Mouse (Mus musculus): ENCODE results near the gene Tmem147.

The Tmem147 gene

GRCm38 (mm10) chr7:30728739-30729395 lies 473 bp downstream of the Tmem147 start:
- no peak for DNase-seq (ENCODE audit: low read depth in 1 of 2, low spot score in 2 of 2)

DNA sequence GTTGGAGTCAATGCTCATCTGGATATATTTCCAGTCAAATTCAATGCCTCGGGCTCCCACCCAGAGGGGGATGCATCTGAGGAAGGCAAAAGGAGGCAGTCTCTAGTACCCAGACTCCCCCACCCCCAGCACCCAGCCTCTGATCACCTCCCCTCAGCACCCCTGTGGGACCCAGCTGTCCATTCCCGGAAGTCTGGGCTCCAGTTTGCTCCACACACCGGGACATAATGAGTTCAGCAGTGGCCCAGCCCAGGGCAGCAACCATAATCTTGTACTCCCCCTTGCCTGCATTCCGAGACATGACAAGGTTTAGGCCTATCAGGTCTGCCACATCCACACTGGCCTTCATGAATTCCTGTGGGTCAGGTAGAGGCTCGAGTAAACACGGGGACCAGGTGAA lies 1.1 kb downstream of the Tmem147 start:
- no peak for DNase-seq (ENCODE audit: low read depth in 1 of 2, low spot score in 2 of 2)

DNA sequence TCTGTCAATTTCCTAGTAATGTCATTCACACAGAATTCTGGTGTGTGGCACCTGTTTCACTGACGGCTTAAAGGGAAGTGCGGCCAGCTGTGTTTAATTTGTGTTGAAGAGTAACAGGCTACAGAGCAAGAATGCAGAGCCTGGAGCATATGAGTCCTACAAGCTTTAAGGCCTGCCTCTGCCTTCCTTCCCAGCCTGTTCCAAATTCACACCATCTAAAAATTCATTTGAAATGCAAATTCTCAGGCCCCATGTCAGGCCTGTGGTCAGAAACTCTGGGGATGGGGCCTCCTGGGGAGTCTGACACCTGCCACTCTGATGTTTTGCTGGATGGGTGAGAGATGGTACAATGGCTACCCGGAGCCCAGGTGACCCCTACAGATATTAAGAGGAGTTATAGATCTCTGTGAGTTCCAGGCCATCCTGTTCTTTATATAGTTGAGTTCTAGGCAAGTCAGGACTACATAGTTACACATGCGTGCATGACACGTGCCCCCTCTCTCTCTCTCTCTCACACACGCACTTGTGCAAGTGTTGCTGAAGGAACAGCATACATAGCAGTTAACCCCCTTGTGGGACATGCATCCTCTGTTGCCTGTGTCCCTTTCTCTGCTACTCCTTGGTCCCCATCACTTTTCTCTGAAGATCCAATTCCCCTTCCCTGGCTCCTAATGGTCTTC lies 5.9 kb downstream of the Tmem147 start:
- no peak for DNase-seq (ENCODE audit: low read depth in 1 of 2, low spot score in 2 of 2)

DNA sequence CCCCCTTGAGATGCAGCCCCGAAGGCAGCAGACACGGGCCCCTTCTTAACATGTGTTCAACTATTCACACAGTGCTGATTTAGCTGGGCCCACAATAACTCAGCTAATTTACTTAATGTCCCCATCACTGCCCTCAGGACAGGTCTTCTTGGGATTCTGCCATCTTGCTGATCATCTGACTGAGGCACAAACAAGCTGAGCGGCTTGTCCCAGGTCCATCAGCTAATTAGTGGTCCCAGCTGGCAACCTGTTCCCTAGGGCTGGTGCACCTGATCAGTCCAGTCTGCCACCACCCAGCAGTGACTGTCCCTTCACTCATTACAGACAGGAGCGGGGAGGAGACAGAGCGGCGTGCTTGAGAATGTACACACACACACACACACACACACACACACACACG lies 8.1 kb downstream of the Tmem147 start:
- DNase-seq (ENCODE audit: low read depth in 1 of 2, low spot score in 2 of 2): no peak

GRCm38 (mm10) chr7:30719669-30720068 lies 9.7 kb downstream of the Tmem147 start:
- no peak for DNase-seq (ENCODE audit: low read depth in 1 of 2, low spot score in 2 of 2)

GRCm38 (mm10) chr7:30717716-30718046 lies 11.7 kb downstream of the Tmem147 start:
- DNase-seq (ENCODE audit: low read depth in 1 of 2, low spot score in 2 of 2): no peak

DNA sequence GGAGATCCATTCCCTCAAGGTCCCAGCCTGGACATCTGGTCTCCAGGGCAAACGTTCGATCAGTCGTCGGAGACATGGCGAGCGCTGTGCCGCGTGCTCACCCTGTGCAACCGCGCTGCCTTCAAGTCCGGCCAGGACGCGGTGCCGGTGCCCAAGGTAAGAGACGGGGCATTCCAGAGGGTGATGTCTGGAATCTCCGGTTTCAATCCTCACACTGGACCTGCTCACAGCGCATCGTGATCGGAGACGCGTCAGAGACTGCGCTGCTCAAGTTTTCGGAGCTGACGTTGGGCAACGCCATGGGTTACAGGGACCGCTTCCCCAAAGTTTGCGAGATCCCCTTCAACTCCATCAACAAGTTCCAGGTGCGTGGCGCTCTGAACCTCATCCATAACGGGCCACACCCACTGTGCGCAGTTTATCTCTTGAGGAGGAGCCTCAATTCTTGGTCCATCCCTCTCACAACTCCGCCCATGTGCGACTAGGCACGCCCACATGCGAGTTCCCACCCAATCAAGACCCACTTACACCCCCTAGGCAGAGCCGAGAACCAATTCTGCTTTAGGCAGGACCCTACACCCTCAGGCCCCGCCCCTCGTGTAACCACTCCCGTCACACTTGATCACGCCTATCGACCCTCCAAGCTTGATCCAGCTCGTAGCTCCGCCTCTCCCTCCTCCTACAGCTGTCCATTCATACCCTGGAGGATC lies 12.2 kb downstream of the Tmem147 start:
- peak; percentile 22 to 39 for DNase-seq (ENCODE audit: low read depth in 1 of 2, low spot score in 2 of 2)

DNA sequence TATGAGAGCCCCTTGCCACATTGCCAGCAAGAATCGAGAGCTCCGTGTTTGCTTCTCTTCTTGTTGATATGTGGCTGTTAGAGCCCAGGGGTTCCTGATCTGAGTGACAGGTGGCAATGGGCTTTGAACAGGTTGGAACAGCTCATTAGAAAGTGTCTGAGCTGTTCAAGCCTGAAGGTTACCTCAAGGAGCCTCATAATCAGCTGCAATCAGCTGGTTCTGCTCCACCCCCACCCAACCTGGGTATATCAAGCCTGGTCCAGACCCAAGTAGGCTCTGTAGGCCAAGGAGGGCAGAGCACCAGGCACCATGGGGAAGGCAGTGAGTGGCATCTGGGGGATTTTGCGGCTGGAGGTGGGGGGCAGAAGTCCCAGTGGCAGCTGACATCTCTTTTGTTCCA lies 17.4 kb downstream of the Tmem147 start, which contains the start of gene Atp4a:
Gene Atp4a, plus strand, starts transcription at position 268 of the 400 bp plus-strand sequence.
- DNase-seq (ENCODE audit: low read depth in 1 of 2, low spot score in 2 of 2): no peak

GRCm38 (mm10) chr7:30707441-30707840 lies 21.9 kb downstream of the Tmem147 start:
- DNase-seq (ENCODE audit: low read depth in 1 of 2, low spot score in 2 of 2): no peak

DNA sequence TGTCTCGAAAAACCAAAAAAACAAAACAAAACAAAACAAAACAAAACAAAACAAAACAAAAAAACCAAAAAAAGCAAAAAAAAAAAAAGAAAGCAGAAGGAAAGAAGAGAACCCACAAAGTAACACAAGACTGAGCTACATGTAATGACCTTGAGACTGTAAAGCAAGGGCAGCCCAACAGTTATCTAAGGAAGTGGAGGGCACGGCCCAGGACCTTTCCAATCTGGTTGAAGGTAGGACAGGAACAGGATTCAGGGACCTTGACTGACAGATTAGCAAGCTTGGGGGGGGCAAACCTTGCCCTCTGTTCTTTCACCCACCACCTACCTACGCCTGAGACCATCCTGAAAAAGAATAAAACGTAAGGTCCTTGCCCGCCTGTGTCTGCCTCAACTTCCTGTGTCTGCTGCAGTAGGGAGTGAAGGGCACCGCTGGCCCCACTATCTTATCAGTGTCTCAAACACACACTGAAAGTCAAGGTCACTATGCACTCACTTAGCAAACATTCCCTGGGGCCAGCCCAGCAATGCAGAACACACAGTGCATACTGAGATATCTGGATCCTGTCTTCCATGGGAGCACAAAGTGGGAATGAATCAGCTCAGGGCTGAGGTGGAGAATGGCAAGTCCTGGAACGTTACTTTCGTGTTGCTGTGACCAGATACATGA lies 23.0 kb downstream of the Tmem147 start:
- no peak for DNase-seq (ENCODE audit: low read depth in 1 of 2, low spot score in 2 of 2)

- no peak for DNase-seq (ENCODE audit: low read depth in 1 of 2, low spot score in 2 of 2)
These were observed 30.8 kb downstream of the Tmem147 start, which contains the start of gene 2200002J24Rik for GRCm38 (mm10) chr7:30698589-30698988. Gene 2200002J24Rik, plus strand, starts transcription at chr7:30698926.

DNA sequence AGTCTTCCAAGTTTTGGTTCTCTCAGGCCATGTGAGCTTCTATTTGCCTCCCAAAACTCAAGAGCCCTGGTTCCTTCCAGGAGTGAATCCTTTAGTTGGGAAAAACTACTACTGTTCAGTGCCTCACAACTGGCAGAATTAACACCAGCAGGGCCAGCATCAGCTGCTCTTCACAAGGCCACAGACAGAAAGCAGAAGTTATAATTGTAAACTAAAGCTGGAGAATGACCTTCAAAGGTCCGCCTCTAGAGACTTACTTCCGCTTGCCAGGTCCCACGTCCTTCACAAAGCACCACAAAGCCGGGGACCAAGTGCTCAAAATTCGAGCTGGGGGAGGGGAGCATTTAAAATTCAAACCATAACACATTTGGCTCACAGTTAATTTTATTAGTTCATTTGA lies 31.2 kb downstream of the Tmem147 start:
- peak in 1 of 2 experiments; percentile 39 for DNase-seq (ENCODE audit: low read depth in 1 of 2, low spot score in 2 of 2)

DNA sequence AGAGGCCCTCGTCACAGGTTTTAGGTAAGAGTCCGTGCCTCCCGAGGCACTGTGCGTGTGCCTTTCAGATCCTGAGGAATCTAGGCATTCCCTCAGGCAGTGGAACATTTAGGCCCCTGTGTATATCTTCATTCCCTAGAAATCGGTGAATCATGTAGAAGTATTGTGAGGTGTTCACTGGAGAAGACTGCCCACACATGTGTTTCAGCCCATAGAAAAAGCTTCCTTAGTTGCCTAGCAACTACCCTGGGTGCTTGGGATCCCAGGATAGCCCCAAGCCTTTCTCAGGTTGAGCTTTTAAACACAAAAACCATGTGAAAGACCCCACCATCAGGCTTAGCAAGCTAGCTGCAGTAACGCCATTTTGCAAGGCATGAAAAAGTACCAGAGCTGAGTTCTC lies 41.0 kb downstream of the Tmem147 start:
- DNase-seq (ENCODE audit: low read depth in 1 of 2, low spot score in 2 of 2): no peak

DNA sequence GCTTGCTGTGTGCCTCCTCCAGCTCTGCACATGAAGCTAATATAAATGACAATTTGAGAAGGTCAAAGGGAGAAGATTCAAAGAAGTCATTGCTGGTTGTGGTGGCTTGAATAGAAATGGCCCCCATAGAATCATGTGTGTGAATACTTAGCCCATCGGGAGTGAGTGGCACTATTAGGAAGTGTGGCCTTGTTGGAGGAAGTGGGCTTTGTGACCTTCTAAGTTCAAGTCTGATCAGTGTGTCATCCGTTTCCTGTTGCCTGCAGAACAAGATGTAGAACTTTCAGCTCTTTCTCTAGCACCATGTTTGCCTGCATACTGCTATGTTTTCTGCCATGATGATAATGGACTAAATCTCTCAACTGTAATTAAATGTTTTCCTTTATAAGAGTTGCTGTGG lies 45.9 kb downstream of the Tmem147 start:
- DNase-seq (ENCODE audit: low read depth in 1 of 2, low spot score in 2 of 2): no peak

DNA sequence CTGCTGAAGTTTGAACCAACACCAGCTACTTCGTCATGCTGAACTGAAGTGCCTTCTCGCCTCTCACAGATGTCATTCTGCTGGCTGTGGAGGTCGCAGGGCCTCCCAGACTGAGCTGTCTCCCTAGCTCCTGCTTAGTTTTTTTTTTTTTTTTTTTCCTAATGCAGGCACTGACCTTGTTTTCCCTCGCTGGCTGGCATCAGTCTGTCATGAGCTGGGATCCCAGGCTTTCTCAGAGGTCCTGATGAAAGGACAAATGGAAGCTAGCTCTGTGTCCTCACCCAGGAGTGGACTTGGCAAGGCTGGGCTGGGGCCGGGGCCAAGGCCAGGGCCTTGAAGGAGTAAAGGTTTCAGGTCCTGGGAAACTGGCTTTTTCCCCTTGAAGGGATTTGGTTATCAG lies 47.4 kb downstream of the Tmem147 start:
- no peak for DNase-seq (ENCODE audit: low read depth in 1 of 2, low spot score in 2 of 2)

GRCm38 (mm10) chr7:30678263-30678975 lies 50.9 kb downstream of the Tmem147 start:
- no peak for DNase-seq (ENCODE audit: low read depth in 1 of 2, low spot score in 2 of 2)

Data from monocyte, adult 2 months (primary cell).